Mouse (Mus musculus) brain, embryonic 14.5 days (tissue): ENCODE measurements at regions not wholly inside any gene's neighbourhood (a gene's known extent, or its start where the extent isn't known, plus 50 kb on each side); places are given as distances from the start of the nearest gene placed in this dataset.

Source experiments
- CTCF ChIP-seq: fragments of 200-500 bp; IDR thresholded peaks from 2 replicates; pipeline ENCODE4 v1.5.1; 2012; ENCODE audit warnings: inconsistent platforms, mild to moderate bottlenecking, moderate library complexity, borderline replicate concordance; ENCODE audit not compliant: insufficient read depth, insufficient read length; ENCODE audit errors: extremely low read depth
- POLR2A ChIP-seq: fragments of 200-500 bp; IDR thresholded peaks from 2 replicates; pipeline ENCODE4 v1.6.1; 2012; ENCODE audit warnings: mild to moderate bottlenecking, inconsistent platforms, borderline replicate concordance; ENCODE audit not compliant: poor library complexity, insufficient read depth, insufficient read length, severe bottlenecking; ENCODE audit errors: extremely low read depth

- TF ChIP-seq CTCF (no peak), POLR2A (no peak)
These were observed 79.4 kb upstream of the Khdrbs2 start for GRCm38 (mm10) chr1:32092994-32093665.
